Mouse (Mus musculus) kidney, adult 2 months (tissue): ENCODE measurements at regions not wholly inside any gene's neighbourhood (a gene's known extent, or its start where the extent isn't known, plus 50 kb on each side); places are given as distances from the start of the nearest gene placed in this dataset.

ENCODE experiments used
- DNase-seq: peaks from one replicate; pipeline ENCODE4 v3.0.0; 2021
- H3K27ac ChIP-seq: fragments of 200-500 bp; 2 replicates; pipeline ENCODE4 v1.5.1; 2012; ENCODE audit warnings: low read depth, low read length, control low read depth, inconsistent platforms; ENCODE audit not compliant: insufficient read depth
- H3K27me3 ChIP-seq: fragments of 200-500 bp; replicated peaks from 2 replicates; pipeline ENCODE4 v1.6.1; 2012; ENCODE audit warnings: mild to moderate bottlenecking, moderate library complexity, low read length, inconsistent platforms; ENCODE audit not compliant: control insufficient read depth, insufficient read depth
- H3K36me3 ChIP-seq: fragments of 200-500 bp; 2 replicates; pipeline ENCODE4 v1.6.1; 2012; ENCODE audit warnings: mild to moderate bottlenecking, moderate library complexity, low read length, inconsistent platforms; ENCODE audit not compliant: control insufficient read depth, insufficient read depth
- H3K4me1 ChIP-seq: fragments of 200-500 bp; 2 replicates; pipeline ENCODE4 v1.6.1; 2011; ENCODE audit warnings: low read length; ENCODE audit not compliant: control insufficient read depth, insufficient read depth
- H3K4me3 ChIP-seq: fragments of 200-500 bp; 2 replicates; pipeline ENCODE4 v1.5.1; 2011; ENCODE audit warnings: mild to moderate bottlenecking, low read depth, low read length, control low read depth; ENCODE audit not compliant: insufficient read depth
- CTCF ChIP-seq: fragments of 200-500 bp; conservative IDR thresholded peaks from 2 replicates; pipeline ENCODE4 v1.5.1; 2011; ENCODE audit warnings: low read depth, mild to moderate bottlenecking, control low read depth, low read length, moderate library complexity, mixed read lengths; ENCODE audit not compliant: insufficient read depth, insufficient read length
- POLR2A ChIP-seq: fragments of 200-500 bp; IDR thresholded peaks from one replicate; pipeline ENCODE4 v1.6.1; 2011; ENCODE audit warnings: low read depth, low read length, control low read depth
- WGBS: fragments of 180-500 bp; shearing (Covaris S2); methylation state at CpG from one replicate; pipeline ENCODE4 v1.1.7; 2018; 5-methylcytosine and 5-hydroxymethylcytosine counted together

- peak; percentile 75 for DNase-seq
- no peak overlapping the region for H3K4me3 ChIP-seq
- H3K36me3 ChIP-seq, result no peaks in the 10 kb centered on the region
- no peak overlapping the region for H3K27ac ChIP-seq
- 0 out of 2 replicates have a peak, but pooled peaks cover 6% of the 10 kb centered on the region for H3K4me1 ChIP-seq
- no peak; the same call in 1 of the 2 replicates for TF ChIP-seq CTCF
- TF ChIP-seq POLR2A, result no peak
- H3K27me3 ChIP-seq, result no peaks in the 10 kb centered on the region
- 25% methylated on average over 16 of the region's 16 CpGs for WGBS
Measured at GRCm38 (mm10) chr6:100143586-100144301, 143.5 kb downstream of the Rybp start.

- Histone ChIP-seq H3K4me3 (no peak overlapping the region), H3K4me1 (0 out of 2 replicates have a peak, but pooled peaks cover 6% of the 10 kb centered on the region), H3K27ac (no peak overlapping the region), H3K27me3 (no peaks in the 10 kb centered on the region), H3K36me3 (no peaks in the 10 kb centered on the region)
- no peak for TF ChIP-seq POLR2A
- no peak for TF ChIP-seq CTCF
- 83% methylated on average over 5 of the region's 5 CpGs for WGBS
- no peak for DNase-seq
Measured at GRCm38 (mm10) chr6:100141225-100141624, 146.1 kb downstream of the Rybp start.

GRCm38 (mm10) chr6:100140581-100141114 lies 146.6 kb downstream of the Rybp start:
- 28% methylated on average over 6 of the region's 6 CpGs for WGBS
- H3K4me3 ChIP-seq, result no peak overlapping the region
- DNase-seq, result peak; percentile 20
- H3K36me3 ChIP-seq, result no peaks in the 10 kb centered on the region
- TF ChIP-seq CTCF (no peak), POLR2A (no peak)
- H3K27me3 ChIP-seq, result no peaks in the 10 kb centered on the region
- 0 out of 2 replicates have a peak, but pooled peaks cover 6% of the 10 kb centered on the region for H3K4me1 ChIP-seq
- no peak overlapping the region for H3K27ac ChIP-seq

GRCm38 (mm10) chr6:100139809-100140208 lies 147.5 kb downstream of the Rybp start:
- DNase-seq, result no peak
- 71% methylated on average over 6 of the region's 6 CpGs for WGBS
- H3K4me1 ChIP-seq, result 0 out of 2 replicates have a peak, but pooled peaks cover 6% of the 10 kb centered on the region
- H3K36me3 ChIP-seq, result no peaks in the 10 kb centered on the region
- no peak overlapping the region for H3K27ac ChIP-seq
- H3K4me3 ChIP-seq, result no peak overlapping the region
- no peaks in the 10 kb centered on the region for H3K27me3 ChIP-seq
- TF ChIP-seq POLR2A (no peak), CTCF (no peak)

GRCm38 (mm10) chr6:100138659-100139058 lies 148.6 kb downstream of the Rybp start:
- Histone ChIP-seq H3K4me3 (no peak overlapping the region), H3K27ac (no peak overlapping the region), H3K27me3 (no peaks in the 10 kb centered on the region), H3K4me1 (0 out of 2 replicates have a peak, but pooled peaks cover 3% of the 10 kb centered on the region), H3K36me3 (no peaks in the 10 kb centered on the region)
- no peak for DNase-seq
- TF ChIP-seq CTCF, result no peak
- no peak for TF ChIP-seq POLR2A
- 87% methylated on average over 2 of the region's 2 CpGs for WGBS

GRCm38 (mm10) chr6:100135177-100135576 lies 152.1 kb downstream of the Rybp start:
- H3K36me3 ChIP-seq, result no peaks in the 10 kb centered on the region
- no peak overlapping the region for H3K27ac ChIP-seq
- TF ChIP-seq CTCF, result no peak
- no peak for TF ChIP-seq POLR2A
- no peaks in the 10 kb centered on the region for H3K4me1 ChIP-seq
- DNase-seq, result no peak
- no peaks in the 10 kb centered on the region for H3K27me3 ChIP-seq
- no peak overlapping the region for H3K4me3 ChIP-seq
- WGBS, result 27% methylated on average over 2 of the region's 2 CpGs

- Histone ChIP-seq H3K36me3 (no peaks in the 10 kb centered on the region), H3K4me1 (no peaks in the 10 kb centered on the region), H3K4me3 (no peak overlapping the region), H3K27me3 (no peaks in the 10 kb centered on the region), H3K27ac (no peak overlapping the region)
- no peak for DNase-seq
- TF ChIP-seq POLR2A (no peak), CTCF (no peak)
- WGBS, result 84% methylated on average over 9 of the region's 9 CpGs
Measured at GRCm38 (mm10) chr6:100133970-100134369, 153.3 kb downstream of the Rybp start.
